Mouse (Mus musculus) heart, postnatal 10 days (tissue): ENCODE measurements around the gene Fbrs. TPM values are rescaled to one million over a fixed set of nuclear protein-coding genes. Genes with fewer than 3 reads are reported as not detected.
A peak's percentile ranks its signal among the peaks of the same experiment; 100 is the strongest.
"Not testable (repeated sequence)": the region's sequence is repeated elsewhere in the genome, so short reads cannot be mapped to it uniquely, and the experiment has no call there.

Source experiments
- DNase-seq, 2 experiments: peaks; one replicate each; pipeline ENCODE4 v3.0.0; 2021
- intact Hi-C: fragments of 180-260 bp; cut with DNase I; formaldehyde crosslinking; loops from one replicate; pipeline ENCODE4 v1.15.1; 2025
- total RNA-seq, 2 experiments: library from RNA; stranded (reverse); gene quantifications; 2 replicates each; pipeline ENCODE4 v1.2.3; 2021

Gene Fbrs
- total RNA-seq, 2 experiments from 2014 or later, result 41.6 to 42.1 TPM

DNA sequence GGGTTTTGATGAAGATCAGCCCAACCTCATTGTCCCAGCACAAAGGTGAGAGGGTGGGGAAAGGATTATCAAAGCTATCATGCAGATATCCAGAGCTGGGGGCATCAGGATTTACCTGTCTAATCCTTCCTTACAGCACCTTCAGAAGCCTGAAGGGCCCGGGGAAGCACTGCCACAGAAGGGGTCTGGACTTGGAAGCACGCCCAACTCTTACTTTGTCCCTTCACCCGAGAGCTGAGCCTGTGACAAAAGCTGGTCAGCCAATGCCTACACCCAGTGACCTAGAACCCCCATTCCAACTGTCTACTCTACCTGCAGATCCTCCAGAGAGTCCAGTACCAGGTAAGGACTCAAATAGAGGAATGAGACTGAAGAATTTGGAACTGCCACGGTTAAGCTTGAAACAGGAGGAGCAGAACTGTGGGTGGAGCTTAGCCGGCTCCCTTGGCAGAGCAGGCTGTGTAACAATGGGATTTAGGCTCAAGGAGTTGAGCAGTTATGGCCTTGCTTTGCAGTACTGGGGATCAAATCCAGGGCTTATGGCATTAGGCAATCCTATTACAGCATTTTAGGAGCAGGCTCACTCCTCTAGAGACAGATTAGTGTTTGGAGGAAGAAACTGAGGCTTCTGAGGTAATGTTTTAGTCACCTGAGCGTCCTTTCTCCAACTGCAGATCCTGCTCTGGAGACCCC lies 4.5 kb upstream of the Fbrs start:
- DNase-seq, result no peak
- intact Hi-C loops, result loop anchor here (5.0 kb wide), 1 partner anchor 67 kb away; the partner anchor contains the start of gene Zfp764

DNA sequence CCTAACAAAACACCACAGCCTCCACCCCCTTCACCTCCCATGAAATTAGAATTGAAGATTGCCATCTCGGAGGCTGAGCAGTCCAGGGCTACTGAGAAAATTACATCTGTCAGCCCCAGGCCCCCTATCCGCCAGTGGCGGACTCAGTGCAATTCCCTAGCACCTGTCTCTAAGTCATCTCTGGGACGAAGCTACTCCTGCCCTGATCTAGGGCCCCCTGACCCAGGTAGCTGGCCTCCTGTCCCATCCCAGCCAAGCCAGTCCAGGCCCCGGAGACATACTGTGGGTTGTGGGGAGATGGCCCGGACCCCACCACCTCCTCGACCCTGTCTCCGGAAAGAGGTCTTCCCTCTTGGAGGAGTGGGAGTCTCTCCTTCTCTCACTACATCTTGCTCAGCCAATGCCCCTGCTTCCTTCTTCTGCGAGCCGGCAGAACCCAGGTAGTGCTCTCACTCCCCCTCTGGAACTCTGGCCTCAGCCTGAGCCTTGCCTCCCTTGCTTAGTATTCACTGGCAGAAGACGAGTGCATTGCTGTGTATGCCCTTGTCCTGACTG lies 3.7 kb upstream of the Fbrs start:
- DNase-seq, result no peak
- intact Hi-C loops, result no loop called here

DNA sequence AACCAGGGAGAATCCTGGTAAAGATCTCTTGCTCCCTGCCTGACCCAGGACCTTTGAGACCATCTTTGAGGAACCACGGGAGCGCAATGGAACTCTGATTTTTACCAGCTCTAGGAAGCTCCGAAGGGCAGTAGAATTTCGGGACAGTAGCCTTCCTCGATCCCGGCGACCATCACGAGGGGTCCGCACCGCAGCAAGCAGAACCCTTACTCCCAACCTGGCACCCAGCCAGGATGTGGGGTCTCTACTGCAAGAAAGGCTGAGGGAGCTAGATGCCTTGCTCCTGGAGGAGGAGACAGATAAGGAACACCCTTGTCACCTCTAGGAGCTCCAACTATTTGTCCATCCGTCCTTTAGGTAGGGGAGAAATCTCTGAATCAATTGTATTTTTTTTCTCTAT lies 2.7 kb upstream of the Fbrs start:
- intact Hi-C loops, result no loop called here
- DNase-seq, result no peak

DNA sequence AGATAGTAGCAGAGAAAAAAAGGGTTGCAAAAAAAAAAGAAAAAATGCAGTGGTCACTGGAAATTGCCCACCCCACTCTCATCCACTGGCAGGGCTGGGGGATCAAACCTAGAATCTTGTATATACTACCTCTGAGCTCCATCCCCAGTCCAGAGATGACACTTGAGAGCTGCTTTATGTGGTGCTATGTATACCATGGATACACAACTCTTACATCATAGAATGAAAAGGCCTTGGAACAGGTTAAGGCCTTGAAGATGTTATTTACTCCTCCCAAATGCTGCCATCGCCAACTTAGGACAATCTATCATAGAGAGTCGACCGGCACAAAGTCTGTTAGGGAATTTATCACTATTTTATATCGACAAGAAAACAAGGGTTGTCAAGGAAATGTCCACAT lies 2.1 kb upstream of the Fbrs start:
- intact Hi-C loops, result no loop called here
- no peak for DNase-seq

DNA sequence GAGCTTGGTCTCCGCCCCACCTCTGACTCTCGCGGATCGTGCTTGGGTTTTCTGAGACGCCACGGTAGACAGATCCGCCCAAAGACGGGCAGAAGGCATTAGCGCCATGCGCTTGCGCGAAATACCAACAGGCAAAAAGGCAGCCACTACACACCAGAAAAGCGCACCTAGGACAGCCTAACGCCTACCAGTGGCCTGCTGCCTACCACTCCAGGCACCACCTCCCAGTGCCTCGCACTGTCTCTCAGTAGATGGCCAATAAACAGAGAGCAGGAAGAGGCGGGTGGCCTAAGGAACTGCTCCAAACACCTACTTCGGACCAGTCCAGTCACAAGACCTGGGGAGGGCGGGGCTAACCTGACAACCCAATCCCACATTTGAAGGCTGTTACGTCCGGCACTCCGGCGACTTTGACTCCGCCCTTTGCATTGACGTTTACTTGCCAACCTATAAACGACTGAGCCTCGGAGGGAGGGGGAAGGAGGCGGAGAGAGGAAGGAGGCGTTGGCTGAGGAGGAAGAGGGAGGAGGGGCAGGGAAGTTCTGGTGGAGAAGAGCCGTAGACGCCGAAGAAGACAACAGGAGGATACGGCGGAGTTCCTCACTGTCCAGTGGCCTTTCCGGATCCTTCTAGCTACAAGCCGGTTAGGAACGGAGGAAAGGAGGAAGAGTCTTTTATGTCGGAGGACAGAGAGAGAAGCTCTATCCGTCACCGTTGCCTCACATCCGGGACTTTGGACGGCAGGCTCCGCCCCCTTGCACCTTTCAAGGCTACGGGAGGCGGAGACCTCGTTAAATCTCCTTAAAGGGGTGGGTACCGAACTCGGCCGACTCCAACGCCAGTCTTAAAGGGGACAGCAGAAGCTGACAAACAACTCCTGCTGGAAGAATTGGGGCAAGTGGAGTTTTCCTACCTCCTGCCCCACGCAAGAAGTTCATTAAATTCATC lies 1.0 kb upstream of the Fbrs start:
- DNase-seq, result peak; percentile 99
- intact Hi-C loops, result no loop called here

DNA sequence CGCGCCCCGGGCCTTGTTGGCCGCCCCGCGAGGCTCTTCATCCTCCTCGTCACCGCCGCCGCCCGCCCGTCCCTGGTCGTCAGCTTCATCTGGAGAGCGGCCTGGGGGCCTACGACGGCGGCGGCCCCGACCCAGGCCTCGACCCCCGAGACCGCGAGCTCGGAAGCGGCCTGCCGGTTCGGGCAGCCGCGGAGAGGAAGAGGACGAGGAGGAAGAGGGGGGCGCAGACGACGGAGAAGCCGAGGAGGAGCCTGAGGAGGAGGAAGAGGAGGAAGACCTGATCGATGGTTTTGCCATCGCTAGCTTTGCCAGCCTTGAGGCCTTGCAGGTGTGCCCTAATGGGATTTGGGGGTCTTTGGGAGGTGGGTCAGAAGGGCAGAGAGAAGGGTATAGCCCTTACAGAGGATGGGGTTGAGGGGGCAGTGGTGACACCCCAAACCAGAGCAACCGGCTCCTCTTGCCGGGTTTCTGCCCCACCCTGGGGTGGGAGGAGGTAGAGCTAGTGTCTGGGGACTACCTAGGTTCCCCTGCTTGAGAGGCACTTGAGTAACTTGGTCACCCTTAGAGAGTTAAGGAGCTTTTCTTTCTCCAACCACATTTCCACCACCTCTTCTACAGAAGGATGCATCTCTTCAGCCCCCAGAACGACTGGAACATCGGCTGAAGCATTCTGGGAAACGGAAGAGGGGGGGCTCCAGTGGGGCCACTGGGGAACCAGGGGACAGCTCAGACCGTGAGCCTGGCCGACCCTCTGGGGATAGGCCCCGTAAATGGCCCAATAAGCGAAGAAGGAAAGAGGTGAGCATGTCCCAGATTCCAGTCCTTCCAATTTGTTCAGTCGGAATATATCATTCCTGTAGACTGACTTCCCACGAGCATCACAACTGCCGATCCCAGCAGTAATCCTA lies 573 bp downstream of the Fbrs start:
- intact Hi-C loops, result loop anchor here (2.0 kb wide), 1 partner anchor 31 kb away; the partner anchor contains the start of gene Srcap
- peak; percentile 42 for DNase-seq

DNA sequence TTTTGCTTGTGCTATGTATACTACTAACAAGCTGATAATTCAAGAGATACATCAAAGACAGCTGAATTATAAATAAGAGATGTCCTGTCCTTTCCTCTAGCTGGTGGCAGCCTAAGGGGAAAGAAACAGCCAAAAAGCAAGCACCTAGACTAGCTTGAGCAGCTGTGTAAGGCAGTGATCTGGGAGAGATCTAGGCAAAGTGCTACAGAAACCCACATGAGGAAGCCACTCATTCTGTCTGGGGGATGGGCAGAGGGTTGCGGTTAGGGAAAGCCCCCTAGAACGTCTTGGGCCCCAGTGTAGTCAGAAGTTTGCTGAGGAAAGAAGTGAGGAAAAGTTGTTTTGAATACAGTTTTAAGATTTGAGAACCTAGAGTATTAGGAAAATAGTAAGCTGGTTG lies 1.3 kb downstream of the Fbrs start:
- intact Hi-C loops, result loop anchor here (2.0 kb wide), 1 partner anchor 30 kb away; the partner anchor contains the start of gene Srcap
- peak in 1 of 2 experiments; percentile 25 for DNase-seq

DNA sequence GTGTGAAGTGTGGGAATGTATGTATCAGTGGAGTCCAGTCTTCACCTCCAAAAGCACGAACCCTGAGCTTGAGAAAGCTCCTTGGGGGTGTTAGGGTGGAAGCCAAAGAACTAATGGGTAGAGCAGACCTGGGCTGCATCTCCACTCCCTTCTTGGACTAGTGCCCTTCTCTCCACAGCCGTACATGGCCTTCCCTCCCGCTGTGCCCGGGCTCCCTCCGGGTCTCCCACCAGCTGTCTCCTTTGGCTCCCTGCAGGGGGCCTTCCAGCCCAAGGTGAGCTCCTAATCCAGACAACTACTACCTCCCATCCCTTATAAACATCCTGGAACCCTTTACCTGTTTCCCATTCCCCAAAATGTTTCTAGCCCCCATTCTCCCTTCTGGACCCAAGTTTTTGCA lies 6.4 kb downstream of the Fbrs start:
- DNase-seq, result no peak
- intact Hi-C loops, result no loop called here

DNA sequence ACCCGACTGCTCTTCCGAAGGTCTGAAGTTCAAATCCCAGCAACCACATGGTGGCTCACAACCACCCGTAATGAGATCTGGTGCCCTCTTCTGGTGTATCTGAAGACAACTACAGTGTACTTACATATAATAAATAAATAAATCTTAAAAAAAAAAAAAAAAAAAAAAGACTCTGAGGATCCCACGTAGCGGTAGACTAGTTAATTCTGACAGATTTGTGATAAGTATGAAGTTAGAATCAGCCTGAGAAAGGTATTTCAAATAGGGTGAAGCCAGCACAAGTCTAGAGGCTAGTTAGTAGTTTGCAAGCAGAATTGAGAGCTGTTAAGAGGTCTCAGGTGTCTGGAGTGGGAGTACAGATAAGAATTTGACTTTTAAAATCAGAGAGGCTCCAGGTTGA lies 9.4 kb downstream of the Fbrs start:
- DNase-seq, intact Hi-C loops: not testable (repeated sequence)

DNA sequence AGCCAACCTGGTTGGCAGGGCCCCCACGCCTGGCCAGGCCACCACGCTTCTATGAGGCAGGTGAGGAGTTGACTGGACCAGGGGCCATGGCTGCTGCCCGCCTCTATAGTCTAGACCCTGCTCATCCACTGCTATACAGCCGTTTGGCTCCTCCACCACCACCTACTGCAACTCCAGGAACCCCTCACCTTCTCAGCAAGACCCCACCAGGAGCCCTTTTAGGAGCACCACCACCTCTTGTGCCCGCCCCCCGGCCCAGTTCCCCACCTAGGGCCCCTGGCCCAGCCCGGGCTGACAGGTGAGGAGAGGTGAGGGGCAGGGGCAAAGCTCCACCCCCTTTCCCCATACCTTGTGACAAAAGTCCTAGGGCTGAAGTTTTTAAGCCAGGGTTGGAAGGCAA lies 11.0 kb downstream of the Fbrs start:
- DNase-seq, result no peak
- intact Hi-C loops, result no loop called here

DNA sequence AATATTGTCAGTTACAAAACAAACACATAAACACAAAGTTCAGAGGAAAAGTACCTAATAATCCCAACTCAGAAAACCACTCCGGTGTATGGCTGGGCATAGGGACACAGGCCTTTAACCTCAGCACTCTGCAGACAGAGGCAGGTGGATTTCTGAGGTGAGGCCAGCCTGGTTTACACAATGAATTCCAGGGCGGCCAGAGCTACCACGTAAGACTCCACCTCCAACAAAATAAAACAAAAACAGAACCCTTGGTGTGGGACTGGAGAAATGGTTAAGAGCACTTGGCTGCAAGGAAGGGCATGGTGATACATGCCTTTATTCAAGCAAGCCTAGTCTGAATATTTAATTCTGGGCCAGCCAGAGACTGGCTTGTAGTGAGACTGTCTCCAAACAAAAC lies 12.8 kb downstream of the Fbrs start:
- no peak for DNase-seq
- intact Hi-C loops, result no loop called here

DNA sequence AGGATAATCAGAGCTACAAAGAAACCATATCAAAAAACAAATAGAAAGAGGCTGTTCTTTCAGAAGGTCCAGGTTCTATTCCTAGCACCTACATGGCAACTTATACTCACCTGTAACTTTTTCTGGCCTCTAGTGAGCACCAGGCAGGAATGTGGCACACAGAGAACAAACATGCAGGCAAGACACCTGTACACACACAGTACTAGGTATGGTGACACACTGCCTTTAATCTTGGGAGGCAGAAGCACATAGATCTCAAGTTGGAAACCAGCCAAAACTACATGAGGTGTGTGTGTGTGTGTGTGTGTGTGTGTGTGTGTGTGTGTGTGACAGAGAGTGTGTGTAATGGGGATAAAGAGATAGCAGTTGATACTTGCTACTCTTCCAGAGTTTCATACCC lies 15.6 kb downstream of the Fbrs start:
- intact Hi-C loops, result no loop called here
- DNase-seq, result no peak

DNA sequence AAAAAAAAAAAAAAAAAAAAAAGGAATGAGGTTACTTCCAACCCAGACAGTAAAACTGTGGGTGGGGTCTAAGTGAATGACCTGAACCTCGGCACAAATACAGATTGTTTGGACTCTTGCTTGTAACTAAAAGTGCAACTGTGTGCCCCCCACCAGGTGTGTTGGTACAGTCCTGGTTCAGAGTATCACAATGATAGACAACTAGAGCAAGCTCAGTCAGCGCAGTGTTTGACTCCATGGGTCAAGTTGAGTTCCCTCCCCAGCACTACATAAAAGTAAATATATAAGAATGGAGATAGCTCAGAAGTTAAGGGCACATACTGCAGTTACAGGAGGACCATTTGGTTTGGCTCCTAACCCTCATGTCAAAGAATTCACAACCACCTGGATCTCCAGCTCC lies 18.4 kb downstream of the Fbrs start:
- intact Hi-C loops, result no loop called here
- DNase-seq, result no peak

DNA sequence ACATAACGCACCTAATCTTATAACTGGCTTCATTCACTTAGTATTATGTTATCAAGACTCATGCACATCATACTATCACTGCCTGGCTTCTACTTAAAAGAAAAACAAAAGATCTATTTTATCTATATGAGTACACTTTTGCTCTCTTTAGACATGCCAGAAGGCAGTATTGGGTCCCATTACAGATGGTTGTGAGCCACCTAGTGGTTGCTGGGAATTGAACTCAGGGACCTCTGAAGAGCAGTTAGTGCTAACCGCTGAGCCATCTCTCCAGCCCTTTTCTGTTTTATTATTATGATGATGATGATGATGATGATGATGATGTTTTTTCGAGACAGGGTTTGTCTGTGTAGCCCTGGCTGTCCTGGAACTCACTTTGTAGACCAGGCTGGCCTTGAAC lies 19.4 kb downstream of the Fbrs start:
- intact Hi-C loops, result loop anchor here (1.0 to 2.0 kb wide), 2 partner anchors 136 to 189 kb away; no protein-coding TSS in a partner anchor
- peak; percentile 54 to 64 for DNase-seq

DNA sequence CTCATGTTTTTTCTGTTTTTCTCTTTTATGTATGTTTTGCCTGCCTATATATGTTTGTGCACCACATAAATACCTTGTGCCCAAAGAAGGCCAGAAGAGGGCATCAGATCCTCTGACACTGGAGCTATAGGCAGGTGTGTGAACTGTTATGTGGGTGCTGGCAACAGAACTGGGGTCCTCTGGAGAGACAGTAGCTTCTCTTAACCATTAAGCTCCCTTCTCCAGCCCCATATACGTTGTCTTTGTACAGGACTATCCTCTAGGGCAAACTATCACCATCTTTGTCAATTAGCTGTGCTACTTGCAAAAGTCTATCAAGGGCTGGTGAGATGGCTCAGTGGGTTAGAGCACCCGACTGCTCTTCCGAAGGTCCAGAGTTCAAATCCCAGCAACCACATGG lies 29.3 kb downstream of the Fbrs start:
- no peak for DNase-seq
- intact Hi-C loops, result no loop called here

DNA sequence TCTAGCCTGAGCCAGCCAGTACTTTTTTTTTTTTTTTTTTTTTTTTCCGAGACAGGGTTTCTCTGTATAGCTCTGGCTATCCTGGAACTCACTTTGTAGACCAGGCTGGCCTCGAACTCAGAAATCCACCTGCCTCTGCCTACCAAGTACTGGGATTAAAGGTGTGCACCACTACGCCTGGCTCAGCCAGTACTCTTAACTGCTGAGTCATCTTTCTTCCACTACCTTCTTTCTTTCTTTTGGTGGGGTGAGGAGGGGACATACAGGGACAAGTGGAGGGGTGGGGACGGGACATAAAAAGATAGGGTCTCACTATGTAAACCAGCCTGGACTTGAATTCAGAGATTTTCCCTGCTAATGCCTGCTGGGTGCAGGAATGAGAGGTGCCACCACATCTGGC lies 30.8 kb downstream of the Fbrs start:
- intact Hi-C loops, result loop anchor here (2.0 kb wide), 1 partner anchor 29 kb away; no protein-coding TSS in a partner anchor
- not testable (repeated sequence) for DNase-seq

DNA sequence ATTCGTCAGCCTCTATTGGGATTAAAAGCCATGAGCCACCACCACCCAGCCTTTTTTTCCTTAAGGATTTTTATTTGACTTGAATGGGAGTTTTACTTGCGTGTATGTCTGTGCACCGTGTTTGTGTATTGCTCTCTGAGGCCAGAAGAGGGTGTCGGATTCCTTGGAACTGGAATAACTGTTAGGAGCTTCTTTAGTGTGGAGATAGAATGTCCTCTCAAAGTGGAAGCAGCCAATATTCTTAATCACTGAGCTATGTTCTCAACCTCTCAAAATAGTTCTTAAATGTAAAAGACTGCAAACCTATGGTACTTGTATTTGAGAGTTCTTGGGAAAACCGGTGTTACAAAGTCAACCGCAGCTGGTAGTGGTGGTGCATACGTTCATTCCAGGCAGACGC lies 32.2 kb downstream of the Fbrs start:
- DNase-seq, result peak; percentile 8 to 28
- intact Hi-C loops, result loop anchor here (2.0 kb wide), 1 partner anchor 30 kb away; no protein-coding TSS in a partner anchor

DNA sequence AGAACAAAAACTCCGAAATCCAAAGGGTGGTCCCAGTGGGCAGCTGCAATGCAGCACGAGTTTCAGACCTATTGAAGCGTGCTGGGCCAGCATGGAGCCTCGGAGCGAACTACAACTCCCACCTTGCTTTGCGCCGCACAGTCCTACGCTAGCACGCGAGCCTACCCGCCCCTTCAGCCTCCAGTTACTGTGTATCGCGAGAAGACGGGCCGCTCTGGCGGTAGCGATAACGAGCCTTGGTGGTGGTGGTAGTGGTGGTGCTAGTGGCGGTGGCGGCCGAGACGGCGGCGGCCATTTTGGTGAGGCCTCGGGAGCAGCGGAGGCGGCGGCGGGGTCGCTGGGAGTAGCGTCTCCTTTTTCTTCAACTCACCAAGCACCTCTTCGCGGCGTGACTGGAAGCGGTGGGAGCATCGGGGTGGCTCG lies 32.8 kb downstream of the Fbrs start, which contains the start of gene Srcap:
Gene Srcap, plus strand, starts transcription at position 176 of the 423 bp plus-strand sequence.
- intact Hi-C loops, result loop anchor here (2.0 kb wide), 1 partner anchor 31 kb away; no protein-coding TSS in a partner anchor

DNA sequence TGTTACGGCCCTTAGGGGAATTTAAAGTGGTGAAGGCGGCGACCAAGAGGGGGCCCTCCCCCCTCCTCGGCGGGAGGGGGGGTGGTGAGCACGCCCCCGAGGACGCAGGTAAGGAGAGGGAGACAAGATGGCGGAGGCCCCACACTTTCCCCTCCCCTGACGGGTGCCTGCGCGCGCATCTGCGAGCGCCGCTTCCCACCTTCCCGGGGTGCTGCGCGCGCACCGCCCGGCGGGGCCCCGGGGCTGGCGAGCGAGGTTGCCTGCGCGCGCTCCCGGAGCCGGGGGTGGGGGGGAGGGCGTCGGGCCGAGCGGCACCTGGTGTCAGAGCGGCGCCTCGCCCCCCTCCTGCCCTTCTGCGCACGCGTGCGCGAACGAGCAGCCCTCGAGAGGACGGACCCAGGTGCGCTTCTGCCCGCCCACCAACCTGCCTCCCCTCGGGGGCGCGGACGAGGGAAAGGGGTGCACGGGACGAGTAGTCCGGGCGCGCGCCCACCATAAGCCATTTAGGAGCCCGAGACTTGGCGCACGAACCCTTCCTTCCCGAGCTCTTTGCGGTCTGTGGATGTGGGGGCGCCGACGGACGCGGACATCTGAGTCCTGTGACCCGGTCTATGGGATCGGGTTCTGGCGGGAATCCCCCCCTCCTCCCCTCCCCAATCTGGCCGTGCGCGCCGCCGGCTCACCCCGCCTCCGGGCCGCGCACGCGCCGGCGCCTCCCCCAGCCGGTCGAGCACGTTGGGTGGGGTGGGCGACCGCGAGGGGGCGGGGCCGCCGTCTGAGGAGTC lies 33.4 kb downstream of the Fbrs start:
- DNase-seq, result peak; percentile 93 to 94

More for the DNA sequence above, 32.8 kb downstream of the Fbrs start, which contains the start of gene Srcap:
- DNase-seq, result peak; percentile 97 to 98

More for the DNA sequence above, 33.4 kb downstream of the Fbrs start:
- intact Hi-C loops, result no loop called here
